Mouse (Mus musculus) lung, embryonic 14.5 days (tissue): Measurements from ENCODE around the gene Fntb. TPM values are rescaled to one million over a fixed set of nuclear protein-coding genes. Genes with fewer than 3 reads are reported as not detected.
A peak's percentile ranks its signal among the peaks of the same experiment; 100 is the strongest.

Experiments used
- ATAC-seq: fragments of 200-750 bp; cut with Nextera tagmentation; 2 replicates; pipeline ENCODE4 v1.8.0; 2017; ENCODE audit warnings: mild to moderate bottlenecking, moderate TSS enrichment, moderate library complexity; ENCODE audit not compliant: insufficient read depth
- DNase-seq: peaks from one replicate; pipeline ENCODE4 v3.0.0-alpha.2; 2015
- H3K27ac ChIP-seq: fragments of 300-500 bp; sonication (generic); 2 replicates; pipeline ENCODE4 v1.5.1; 2014; ENCODE audit warnings: low read depth, mild to moderate bottlenecking, moderate library complexity
- H3K27me3 ChIP-seq: fragments of 300-500 bp; sonication (generic); 2 replicates; pipeline ENCODE4 v1.6.1; 2014; ENCODE audit warnings: low read length, control low read depth; ENCODE audit not compliant: insufficient read depth
- H3K36me3 ChIP-seq: fragments of 300-500 bp; sonication (generic); 2 replicates; pipeline ENCODE4 v1.6.1; 2014; ENCODE audit warnings: control low read depth; ENCODE audit not compliant: insufficient read depth
- H3K4me1 ChIP-seq: fragments of 300-500 bp; sonication (generic); 2 replicates; pipeline ENCODE4 v1.6.1; 2014; ENCODE audit warnings: antibody characterized with exemption, control low read depth; ENCODE audit not compliant: insufficient read depth
- H3K4me2 ChIP-seq: fragments of 300-500 bp; sonication (generic); 2 replicates; pipeline ENCODE4 v1.6.1; 2014; ENCODE audit warnings: mild to moderate bottlenecking
- H3K4me3 ChIP-seq: fragments of 300-500 bp; sonication (generic); 2 replicates; pipeline ENCODE4 v1.5.1; 2014; ENCODE audit warnings: low read depth, low read length
- H3K9ac ChIP-seq: fragments of 300-500 bp; sonication (generic); 2 replicates; pipeline ENCODE4 v1.6.1; 2014
- H3K9me3 ChIP-seq: fragments of 300-500 bp; sonication (generic); 2 replicates; pipeline ENCODE4 v1.6.1; 2016; ENCODE audit warnings: low read depth, low read length, control low read depth
- CTCF ChIP-seq: IDR thresholded peaks from 2 replicates; pipeline ENCODE4 v1.5.1; 2016; ENCODE audit warnings: antibody characterized with exemption, low read depth
- WGBS: fragments of 180-500 bp; shearing (Covaris S2); extraction: QIAGEN DNeasy Blood & Tissue Kit; methylation state at CpG from one replicate; pipeline ENCODE4 v1.1.7; 2014; 5-methylcytosine and 5-hydroxymethylcytosine counted together
- polyA plus RNA-seq: library from polyadenylated mRNA; unstranded; fragments of >200 nt; fragmentation: Nextera tagmentation; extraction: Ambion mirVana; gene quantifications from 2 replicates; pipeline ENCODE4 v1.2.1, GENCODE M21; 2014

Gene Fntb
- polyA plus RNA-seq, 1 experiment from 2014 or later, result 48.4 TPM

- Histone ChIP-seq H3K36me3 (peaks cover 88% of the 10 kb centered on the region), H3K4me3 (no peak overlapping the region), H3K9me3 (no peaks in the 10 kb centered on the region), H3K27ac (no peak overlapping the region), H3K9ac (no peak overlapping the region), H3K4me2 (no peak overlapping the region), H3K4me1 (no peaks in the 10 kb centered on the region), H3K27me3 (no peaks in the 10 kb centered on the region)
- 78% methylated on average over 2 of the region's 2 CpGs for WGBS
- ATAC-seq (no peak), DNase-seq (no peak)
- no peak for TF ChIP-seq CTCF
Observed at GRCm38 (mm10) chr12:76948185-76948584, 182.8 kb downstream of the Fntb start.

DNA sequence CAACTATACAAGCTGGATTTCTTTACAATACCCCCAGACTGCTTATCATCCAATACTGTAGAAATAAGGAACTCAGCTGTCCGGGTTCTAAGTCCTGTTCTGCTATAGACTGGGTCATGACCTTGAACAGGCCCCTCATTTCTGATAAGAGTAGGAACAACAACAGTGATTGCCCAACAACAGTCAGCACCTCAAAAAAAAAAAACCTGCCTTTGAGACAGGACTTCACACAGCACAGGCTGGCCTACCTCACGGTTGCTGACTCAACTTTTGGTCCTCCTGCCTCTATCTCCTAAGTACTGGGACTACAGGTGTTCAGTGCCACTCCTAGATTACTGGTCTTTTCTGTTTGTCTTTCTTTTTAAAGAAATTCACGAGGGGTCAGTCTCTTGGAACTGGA, 183.4 kb downstream of the Fntb start:
- TF ChIP-seq CTCF, result no peak
- H3K9ac ChIP-seq, result no peak overlapping the region
- WGBS, result 59% methylated on average over 3 of the region's 3 CpGs
- ATAC-seq (no peak), DNase-seq (no peak)
- H3K9me3 ChIP-seq, result no peaks in the 10 kb centered on the region
- no peak overlapping the region for H3K4me2 ChIP-seq
- no peaks in the 10 kb centered on the region; the same call in 1 of the 2 replicates for H3K4me1 ChIP-seq
- no peak overlapping the region for H3K27ac ChIP-seq
- H3K4me3 ChIP-seq, result no peak overlapping the region
- peaks cover 90% of the 10 kb centered on the region for H3K36me3 ChIP-seq
- no peaks in the 10 kb centered on the region for H3K27me3 ChIP-seq

DNA sequence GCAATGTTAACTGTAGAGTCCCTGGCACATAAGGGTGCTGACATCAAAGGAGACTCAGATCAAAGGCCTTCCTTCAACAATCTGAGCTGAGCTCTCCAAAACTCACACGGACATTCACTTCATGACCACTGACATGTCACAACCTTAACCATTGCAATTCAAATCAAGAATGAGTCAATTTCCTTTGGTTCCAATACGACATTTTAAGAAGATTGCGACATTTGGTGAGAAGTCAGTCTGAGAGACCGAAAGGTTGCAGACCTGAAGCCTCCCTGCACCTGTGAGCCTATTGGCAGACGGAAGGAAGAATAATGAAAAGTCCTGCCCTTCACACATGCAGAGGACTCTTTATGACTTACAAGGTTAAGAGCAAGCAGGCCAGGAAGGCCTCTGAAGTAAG, 184.9 kb downstream of the Fntb start:
- no peak overlapping the region for H3K9ac ChIP-seq
- H3K27me3 ChIP-seq, result no peaks in the 10 kb centered on the region
- ATAC-seq, result no peak
- no peak overlapping the region for H3K4me2 ChIP-seq
- H3K4me3 ChIP-seq, result no peak overlapping the region
- no peak overlapping the region for H3K27ac ChIP-seq
- WGBS, result 85% methylated on average over 5 of the region's 5 CpGs
- TF ChIP-seq CTCF, result no peak
- no peaks in the 10 kb centered on the region; the same call in 1 of the 2 replicates for H3K4me1 ChIP-seq
- no peaks in the 10 kb centered on the region for H3K9me3 ChIP-seq
- DNase-seq, result no peak
- H3K36me3 ChIP-seq, result peaks cover 81% of the 10 kb centered on the region

DNA sequence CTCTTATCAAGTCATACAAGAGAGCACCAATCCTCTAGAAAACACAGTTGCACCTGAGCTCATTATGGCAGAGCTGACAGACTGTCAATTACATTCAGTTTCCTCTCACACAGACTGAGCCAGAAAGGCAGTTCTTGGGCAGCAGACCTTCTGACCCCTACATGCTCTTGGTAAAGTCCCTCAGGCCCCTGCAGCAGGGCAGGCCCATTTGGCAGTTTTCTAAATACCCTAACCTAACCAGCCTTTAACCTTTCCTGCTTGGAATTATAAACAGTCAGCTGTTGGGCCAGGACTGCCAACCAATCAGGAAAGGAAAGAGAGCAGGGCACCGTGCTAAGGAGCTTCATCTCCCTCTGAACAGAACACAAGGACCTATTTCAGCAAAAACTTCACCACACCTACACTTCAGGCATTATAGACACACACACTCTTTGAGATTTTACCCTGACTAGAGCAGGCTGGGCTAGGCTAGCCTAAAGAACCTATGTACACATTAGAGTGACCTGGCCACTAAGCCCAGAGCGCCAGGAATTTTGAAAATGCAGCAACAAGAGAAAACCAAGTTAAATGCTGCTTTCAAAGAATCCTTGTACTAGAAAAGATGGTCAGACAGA, 188.5 kb downstream of the Fntb start:
- ATAC-seq (no peak), DNase-seq (no peak)
- Histone ChIP-seq H3K4me1 (no peaks in the 10 kb centered on the region; the same call in 1 of the 2 replicates), H3K27me3 (no peaks in the 10 kb centered on the region), H3K4me2 (no peak overlapping the region), H3K9ac (no peak overlapping the region), H3K36me3 (peaks cover 83% of the 10 kb centered on the region), H3K4me3 (no peak overlapping the region), H3K27ac (peak overlapping the region; percentile 15), H3K9me3 (no peaks in the 10 kb centered on the region)
- 56% methylated on average over 2 of the region's 2 CpGs for WGBS
- TF ChIP-seq CTCF, result no peak

- Histone ChIP-seq H3K9me3 (no peaks in the 10 kb centered on the region), H3K9ac (no peak overlapping the region), H3K4me3 (no peak overlapping the region), H3K27ac (peak overlapping the region; percentile 74), H3K4me1 (no peaks in the 10 kb centered on the region; the same call in 1 of the 2 replicates), H3K27me3 (no peaks in the 10 kb centered on the region), H3K36me3 (peaks cover 80% of the 10 kb centered on the region), H3K4me2 (no peak overlapping the region)
- no peak for TF ChIP-seq CTCF
- WGBS, result 52% methylated on average over 10 of the region's 10 CpGs
- DNase-seq, result peak; percentile 89
- ATAC-seq, result peak; percentile 83
Observed at GRCm38 (mm10) chr12:76954698-76955423, 189.5 kb downstream of the Fntb start.

DNA sequence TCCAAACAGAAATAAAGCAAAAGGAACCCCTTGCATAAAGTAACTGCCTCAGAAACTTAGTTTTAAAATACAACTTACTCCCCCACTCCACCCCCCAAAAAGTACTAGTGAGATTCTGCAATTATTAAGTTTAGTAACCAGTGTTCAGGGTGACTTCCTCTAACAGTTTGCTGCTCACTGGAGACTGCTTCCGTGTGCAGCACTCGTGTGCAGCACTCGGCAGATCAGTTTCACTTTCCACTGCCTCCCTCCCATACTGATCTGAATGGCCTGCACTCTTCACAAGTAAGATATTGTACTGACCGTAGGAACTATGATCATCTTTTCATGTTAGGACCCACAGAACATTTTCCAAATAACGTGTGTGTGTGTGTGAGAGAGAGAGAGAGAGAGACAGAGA, 192.3 kb downstream of the Fntb start:
- Histone ChIP-seq H3K27ac (no peak overlapping the region), H3K4me2 (no peak overlapping the region), H3K4me3 (no peak overlapping the region), H3K4me1 (peaks cover 3% of the 10 kb centered on the region; the same call in 1 of the 2 replicates), H3K36me3 (peaks cover 61% of the 10 kb centered on the region), H3K9me3 (no peaks in the 10 kb centered on the region), H3K9ac (no peak overlapping the region; the same call in 1 of the 2 replicates), H3K27me3 (no peaks in the 10 kb centered on the region)
- ATAC-seq, result no peak
- 79% methylated on average over 5 of the region's 5 CpGs for WGBS
- TF ChIP-seq CTCF, result no peak
- no peak for DNase-seq
